Mouse (Mus musculus): ENCODE results near the gene Gm17617. TPM values are rescaled to one million over a fixed set of nuclear protein-coding genes. Genes with fewer than 3 reads are reported as not detected.

Gm17617 gene
- polyA plus RNA-seq, 1 experiment = not detected

DNA sequence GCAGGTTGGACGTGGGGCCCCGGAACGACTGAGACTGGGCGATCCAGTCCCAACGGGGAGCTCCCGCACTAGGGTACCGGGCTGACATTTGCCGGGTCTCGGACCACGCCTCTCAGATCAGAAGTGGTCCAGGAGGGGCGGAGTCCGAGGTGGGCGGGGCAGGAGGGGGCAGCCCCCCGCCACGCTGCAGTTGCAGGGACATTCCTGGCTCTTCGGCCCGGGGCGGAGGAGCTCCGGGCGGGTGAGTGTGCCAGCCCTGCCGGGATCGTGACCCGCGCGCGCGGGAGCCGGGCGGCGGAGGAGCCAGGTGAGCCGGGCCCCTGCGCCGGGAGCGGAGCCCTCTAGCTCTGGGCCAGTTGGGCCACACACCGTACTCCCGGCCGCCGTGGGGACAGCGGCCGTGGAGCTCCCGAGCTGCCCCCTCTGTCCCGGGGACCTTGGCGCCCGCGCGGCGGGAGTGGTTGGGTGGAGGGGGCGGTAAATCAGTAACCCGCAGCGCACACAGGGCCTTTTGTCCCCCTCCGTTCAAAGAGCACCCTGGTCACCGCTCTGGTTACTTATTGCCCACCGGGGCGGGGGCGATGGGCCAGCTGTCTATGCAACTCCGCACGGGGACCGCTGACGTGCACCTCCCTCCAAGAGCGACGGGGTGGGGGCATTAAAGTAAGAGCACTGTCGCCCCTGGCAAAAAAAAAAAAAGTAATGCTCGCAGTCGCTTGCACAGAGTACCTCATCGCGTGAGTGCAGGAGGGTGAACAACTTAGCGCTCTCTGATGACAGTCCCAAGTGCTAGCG is 19.5 kb upstream of the Gm17617 start, which contains the start of gene Fgfr4:
Gene Fgfr4, plus strand, starts transcription at position 20 of the 795 bp plus-strand sequence.
- Histone ChIP-seq H3K27ac (ENCODE audit: insufficient read depth, low read length) (no peak within 1 kb of the TSS), H3K4me1 (ENCODE audit: control insufficient read depth, insufficient read depth, low read length) (no peaks in the 10 kb centered on the region)
- TF ChIP-seq CTCF (IDR thresholded peaks at IDR 0.05; ENCODE audit: borderline replicate concordance, insufficient read depth, low read length) = no peak
- no peak for TF ChIP-seq POLR2A (IDR thresholded peaks at IDR 0.05; ENCODE audit: low read depth, low read length)

DNA sequence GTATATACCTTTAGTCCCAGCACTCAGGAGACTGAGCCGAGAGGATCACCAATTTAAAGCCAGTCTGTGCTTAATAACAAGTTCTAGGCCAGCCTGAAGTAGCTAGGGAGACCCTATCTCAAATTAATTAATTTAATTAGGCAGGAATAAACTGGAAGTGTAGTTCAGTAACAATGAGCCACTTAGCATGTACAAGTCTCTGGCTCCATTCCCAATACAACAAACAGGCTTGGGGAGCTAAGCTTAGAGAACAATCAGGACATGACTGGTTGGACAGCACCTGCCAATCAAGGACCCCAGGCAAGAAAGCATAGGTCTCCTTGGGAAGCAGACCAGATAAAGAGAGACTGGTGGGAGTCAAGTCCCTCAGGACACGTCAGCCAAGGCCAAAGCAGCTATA is 6.9 kb upstream of the Gm17617 start:
- TF ChIP-seq POLR2A (IDR thresholded peaks at IDR 0.05; ENCODE audit: low read depth, low read length) = no peak
- TF ChIP-seq CTCF (IDR thresholded peaks at IDR 0.05; ENCODE audit: borderline replicate concordance, insufficient read depth, low read length) = no peak
- Histone ChIP-seq H3K27ac (ENCODE audit: insufficient read depth, low read length) (no peak overlapping the region), H3K4me3 (ENCODE audit: insufficient read depth, low read length) (no peak overlapping the region), H3K4me1 (ENCODE audit: control insufficient read depth, insufficient read depth, low read length) (no peaks in the 10 kb centered on the region)

More for the DNA sequence above, 19.5 kb upstream of the Gm17617 start, which contains the start of gene Fgfr4:
- peak within 1 kb of the TSS; percentile 27 for H3K4me3 ChIP-seq (ENCODE audit: insufficient read depth, low read length)

DNA sequence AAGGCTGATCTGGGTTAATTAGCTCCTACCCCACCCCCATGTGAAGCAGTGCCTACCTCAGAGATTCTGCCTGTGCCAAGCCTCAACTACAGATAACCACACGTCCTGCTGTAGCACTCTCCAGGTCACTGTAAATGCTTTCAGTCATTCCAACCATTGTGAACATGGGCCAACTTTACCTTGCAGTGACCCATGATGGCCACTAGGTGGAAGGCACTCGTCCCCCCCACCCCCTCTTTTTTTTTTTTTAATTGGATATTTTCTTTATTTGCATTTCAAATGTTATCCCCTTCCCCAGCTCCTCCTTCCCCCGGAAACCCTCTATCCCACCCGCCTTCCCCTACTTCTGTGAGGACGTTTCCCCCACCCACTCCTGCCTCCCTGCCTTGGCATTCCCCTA is 2.0 kb upstream of the Gm17617 start:
- peak; percentile 22; the same call in 1 of the 2 replicates for TF ChIP-seq CTCF (IDR thresholded peaks at IDR 0.05; ENCODE audit: borderline replicate concordance, insufficient read depth, low read length)
- no peak for TF ChIP-seq POLR2A (IDR thresholded peaks at IDR 0.05; ENCODE audit: low read depth, low read length)
- H3K27ac ChIP-seq (ENCODE audit: insufficient read depth, low read length) = no peak overlapping the region
- no peak overlapping the region for H3K4me3 ChIP-seq (ENCODE audit: insufficient read depth, low read length)
- no peaks in the 10 kb centered on the region for H3K4me1 ChIP-seq (ENCODE audit: control insufficient read depth, insufficient read depth, low read length)

DNA sequence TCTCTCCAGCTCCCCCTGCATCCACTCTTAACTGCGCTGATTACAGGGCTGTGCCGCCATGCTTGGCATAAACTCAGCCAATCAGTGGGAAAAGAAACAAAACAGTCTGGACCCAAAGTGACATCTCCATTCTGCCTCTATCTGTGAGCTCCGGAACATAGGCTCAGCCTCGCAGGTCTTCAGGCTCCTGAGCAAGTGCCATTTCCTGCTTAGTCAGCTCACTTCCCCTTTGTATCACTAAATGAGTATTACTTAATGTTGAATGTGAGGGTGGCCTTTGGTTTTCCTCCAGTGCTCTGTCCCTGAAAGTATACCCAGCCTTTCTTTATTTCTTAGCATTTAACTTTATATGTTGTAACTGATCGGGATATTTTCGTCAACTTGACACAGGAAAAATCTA is 8.4 kb downstream of the Gm17617 start:
- no peak for TF ChIP-seq CTCF (IDR thresholded peaks at IDR 0.05; ENCODE audit: borderline replicate concordance, insufficient read depth, low read length)
- no peak for TF ChIP-seq POLR2A (IDR thresholded peaks at IDR 0.05; ENCODE audit: low read depth, low read length)
- H3K4me3 ChIP-seq (ENCODE audit: insufficient read depth, low read length) = no peak overlapping the region
- no peak overlapping the region for H3K27ac ChIP-seq (ENCODE audit: insufficient read depth, low read length)
- H3K4me1 ChIP-seq (ENCODE audit: control insufficient read depth, insufficient read depth, low read length) = no peaks in the 10 kb centered on the region

- TF ChIP-seq POLR2A (IDR thresholded peaks at IDR 0.05; ENCODE audit: low read depth, low read length) (no peak), CTCF (IDR thresholded peaks at IDR 0.05; ENCODE audit: borderline replicate concordance, insufficient read depth, low read length) (no peak)
- no peak overlapping the region for H3K4me3 ChIP-seq (ENCODE audit: insufficient read depth, low read length)
- H3K4me1 ChIP-seq (ENCODE audit: control insufficient read depth, insufficient read depth, low read length) = no peaks in the 10 kb centered on the region
- no peak overlapping the region for H3K27ac ChIP-seq (ENCODE audit: insufficient read depth, low read length)
Measured at GRCm38 (mm10) chr13:55114375-55114774, 19.0 kb downstream of the Gm17617 start.

GRCm38 (mm10) chr13:55107694-55108093 is 25.7 kb downstream of the Gm17617 start:
- no peaks in the 10 kb centered on the region; the same call in 1 of the 2 replicates for H3K4me1 ChIP-seq (ENCODE audit: control insufficient read depth, insufficient read depth, low read length)
- TF ChIP-seq CTCF (IDR thresholded peaks at IDR 0.05; ENCODE audit: borderline replicate concordance, insufficient read depth, low read length) (no peak), POLR2A (IDR thresholded peaks at IDR 0.05; ENCODE audit: low read depth, low read length) (no peak)
- H3K4me3 ChIP-seq (ENCODE audit: insufficient read depth, low read length) = no peak overlapping the region
- no peak overlapping the region for H3K27ac ChIP-seq (ENCODE audit: insufficient read depth, low read length)

DNA sequence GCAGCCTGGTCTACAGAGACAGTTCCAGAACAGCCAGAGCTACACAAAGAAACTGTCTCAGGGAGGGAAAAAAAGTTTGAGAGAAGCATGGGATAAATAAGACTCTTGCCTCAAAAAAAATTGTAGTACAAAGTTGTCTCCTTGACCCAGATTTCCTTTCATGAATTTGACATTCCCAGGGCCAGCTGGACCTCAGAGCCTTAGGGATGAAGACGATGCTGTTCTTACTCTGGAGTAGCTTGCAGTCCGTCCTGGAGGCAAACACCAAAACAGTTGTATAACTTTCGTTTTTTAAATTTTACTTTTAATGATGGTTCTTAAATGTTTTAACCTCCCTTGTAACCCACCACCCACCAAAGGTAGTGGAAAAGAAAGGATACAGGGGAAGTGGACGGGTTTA is 26.2 kb downstream of the Gm17617 start:
- H3K4me1 ChIP-seq (ENCODE audit: control insufficient read depth, insufficient read depth, low read length) = no peaks in the 10 kb centered on the region; the same call in 1 of the 2 replicates
- H3K27ac ChIP-seq (ENCODE audit: insufficient read depth, low read length) = no peak overlapping the region
- H3K4me3 ChIP-seq (ENCODE audit: insufficient read depth, low read length) = no peak overlapping the region; the same call in 1 of the 2 replicates
- TF ChIP-seq POLR2A (IDR thresholded peaks at IDR 0.05; ENCODE audit: low read depth, low read length) (no peak), CTCF (IDR thresholded peaks at IDR 0.05; ENCODE audit: borderline replicate concordance, insufficient read depth, low read length) (no peak)

GRCm38 (mm10) chr13:55105953-55106691 is 27.2 kb downstream of the Gm17617 start:
- TF ChIP-seq CTCF (IDR thresholded peaks at IDR 0.05; ENCODE audit: borderline replicate concordance, insufficient read depth, low read length) = no peak
- no peak for TF ChIP-seq POLR2A (IDR thresholded peaks at IDR 0.05; ENCODE audit: low read depth, low read length)
- H3K27ac ChIP-seq (ENCODE audit: insufficient read depth, low read length) = no peak overlapping the region; the same call in 1 of the 2 replicates
- H3K4me3 ChIP-seq (ENCODE audit: insufficient read depth, low read length) = peak overlapping the region; percentile 90
- no peaks in the 10 kb centered on the region; the same call in 1 of the 2 replicates for H3K4me1 ChIP-seq (ENCODE audit: control insufficient read depth, insufficient read depth, low read length)

DNA sequence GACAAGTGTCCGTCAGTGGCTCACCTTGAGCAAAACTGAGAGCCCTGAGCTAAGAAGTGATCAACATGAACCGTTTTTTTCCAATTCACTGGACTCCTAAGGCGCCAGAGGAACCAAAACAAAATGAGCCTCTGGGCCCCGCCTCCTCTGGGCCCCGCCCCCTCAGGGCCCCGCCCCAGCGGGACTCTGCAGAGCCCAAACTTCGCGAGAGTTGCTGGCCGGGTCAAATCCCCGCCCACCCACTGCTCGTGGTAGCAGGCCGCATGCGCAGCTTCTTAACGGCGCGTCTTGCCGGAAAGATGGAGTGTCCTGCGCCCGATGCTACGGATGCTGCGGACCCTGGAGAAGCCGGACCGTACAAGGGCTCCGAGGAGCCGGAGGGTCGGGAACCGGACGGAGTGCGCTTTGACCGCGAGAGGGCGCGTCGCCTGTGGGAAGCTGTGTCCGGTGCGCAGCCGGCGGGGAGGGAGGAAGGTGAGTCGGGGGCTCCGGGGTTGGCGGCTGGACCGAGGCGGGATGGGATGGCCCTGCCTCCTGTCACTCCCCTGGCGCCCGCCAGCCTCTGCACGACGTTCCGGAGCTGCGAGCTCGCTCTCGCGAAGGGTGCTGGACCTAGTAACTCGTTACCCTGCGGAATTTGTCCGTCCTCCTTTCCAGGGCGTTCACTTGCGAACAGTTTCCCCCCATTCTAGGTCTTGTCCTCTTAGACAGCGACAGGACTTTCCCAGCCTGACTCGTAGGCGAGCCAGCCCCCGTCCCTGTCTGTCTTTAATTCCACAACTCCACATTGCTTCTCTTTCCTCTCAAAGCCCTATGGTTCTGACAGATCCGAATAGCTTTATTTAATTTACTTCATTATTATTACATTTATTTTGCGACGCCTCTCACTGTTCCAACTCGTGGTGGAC is 28.0 kb downstream of the Gm17617 start, which contains the start of gene Zfp346:
Gene Zfp346, plus strand, starts transcription at position 267 of the 908 bp plus-strand sequence.
- Histone ChIP-seq H3K27ac (ENCODE audit: insufficient read depth, low read length) (peak within 1 kb of the TSS; percentile 63), H3K4me1 (ENCODE audit: control insufficient read depth, insufficient read depth, low read length) (no peaks in the 10 kb centered on the region; the same call in 1 of the 2 replicates), H3K4me3 (ENCODE audit: insufficient read depth, low read length) (peak within 1 kb of the TSS; percentile 90)
- TF ChIP-seq CTCF (IDR thresholded peaks at IDR 0.05; ENCODE audit: borderline replicate concordance, insufficient read depth, low read length) (0 out of 2 replicates have a peak, but pooled peaks have one; percentile 19), POLR2A (IDR thresholded peaks at IDR 0.05; ENCODE audit: low read depth, low read length) (peak; percentile 99)
